Mouse (Mus musculus): ENCODE results near the gene Agap1. TPM values are rescaled to one million over a fixed set of nuclear protein-coding genes. Genes with fewer than 3 reads are reported as not detected.

Gene Agap1
- total RNA-seq, 2 experiments from 2014 or later: 224 to 253 TPM

DNA sequence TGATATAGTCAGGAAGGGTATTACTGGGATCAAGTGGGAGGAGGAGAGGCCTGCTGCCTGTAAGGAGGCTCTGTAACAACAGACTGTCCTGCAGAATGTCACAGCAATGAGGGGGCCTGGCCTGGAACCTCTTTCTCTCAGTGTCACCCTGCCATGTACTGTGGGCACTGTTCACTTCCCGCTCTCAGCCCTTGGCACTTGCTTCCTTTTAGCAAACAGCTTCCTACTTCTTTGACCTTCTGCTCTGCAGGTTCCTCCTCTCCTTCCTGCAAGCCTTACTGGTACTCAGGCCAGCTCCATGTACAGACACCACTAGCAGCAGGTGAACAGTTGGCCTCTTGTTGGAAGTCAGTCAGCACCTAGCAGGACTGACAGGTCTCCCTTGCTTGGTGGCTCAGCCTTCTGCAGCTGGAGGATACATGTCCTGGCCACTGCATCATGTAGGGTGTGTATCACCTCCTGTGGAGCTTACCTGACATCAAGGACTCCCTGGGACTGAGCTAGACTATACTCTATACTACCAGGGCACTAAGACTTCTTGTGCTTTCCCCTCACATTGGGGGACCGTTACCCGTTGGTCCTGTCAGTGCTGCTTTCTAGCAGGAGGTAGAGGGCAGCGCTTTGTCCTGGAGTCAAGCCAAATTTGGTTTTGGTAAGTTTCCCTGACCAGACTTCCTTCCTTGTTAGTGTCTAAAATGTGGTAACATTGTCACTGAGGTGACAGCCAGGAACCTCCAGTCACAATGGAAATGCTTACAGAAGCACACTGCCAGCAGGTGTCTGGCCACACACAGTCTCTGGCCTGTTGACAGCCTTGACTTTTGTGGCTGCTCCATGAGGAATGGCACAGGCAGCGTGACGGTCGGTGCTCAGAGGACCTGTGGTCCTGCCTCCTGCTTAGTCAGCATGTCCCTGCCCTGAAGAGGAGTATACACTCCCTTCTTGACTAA lies 120.6 kb downstream of the Agap1 start:
- no peak for DNase-seq (ENCODE audit: low spot score in 2 of 2)

DNA sequence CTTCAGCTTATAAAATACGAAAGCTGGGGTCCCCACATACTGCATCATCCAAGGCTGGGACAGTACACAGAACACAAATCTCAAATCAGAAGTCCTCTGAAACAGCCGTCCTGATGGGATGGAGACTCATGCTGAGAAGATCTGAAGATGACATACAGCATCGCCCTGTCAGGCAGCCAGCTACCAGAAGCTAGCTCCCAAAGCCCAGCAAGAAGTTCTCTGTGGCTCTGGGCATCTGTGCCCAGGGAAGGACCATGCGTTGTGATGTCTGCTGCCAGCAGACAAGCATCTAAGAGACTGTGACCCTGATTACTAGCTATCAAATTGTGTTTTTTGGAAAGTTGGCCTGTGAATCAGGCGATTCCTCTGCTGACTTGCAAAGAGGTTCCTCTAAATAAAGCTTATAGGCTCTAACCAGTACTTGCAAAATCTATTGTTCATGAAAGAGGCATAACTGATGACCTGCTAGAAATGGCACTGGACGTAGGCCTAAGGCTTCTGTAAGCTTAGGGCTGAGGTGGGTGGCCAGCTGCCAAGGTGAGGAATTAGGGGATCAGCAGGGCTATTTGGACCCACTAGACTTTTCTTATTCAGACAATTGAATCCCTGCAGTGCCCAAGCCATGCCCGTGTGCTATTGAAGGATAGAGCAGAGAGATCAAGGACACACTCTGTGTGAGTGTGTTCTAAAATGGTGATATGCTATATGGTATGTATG lies 121.7 kb downstream of the Agap1 start:
- no peak for DNase-seq (ENCODE audit: low spot score in 2 of 2)

DNA sequence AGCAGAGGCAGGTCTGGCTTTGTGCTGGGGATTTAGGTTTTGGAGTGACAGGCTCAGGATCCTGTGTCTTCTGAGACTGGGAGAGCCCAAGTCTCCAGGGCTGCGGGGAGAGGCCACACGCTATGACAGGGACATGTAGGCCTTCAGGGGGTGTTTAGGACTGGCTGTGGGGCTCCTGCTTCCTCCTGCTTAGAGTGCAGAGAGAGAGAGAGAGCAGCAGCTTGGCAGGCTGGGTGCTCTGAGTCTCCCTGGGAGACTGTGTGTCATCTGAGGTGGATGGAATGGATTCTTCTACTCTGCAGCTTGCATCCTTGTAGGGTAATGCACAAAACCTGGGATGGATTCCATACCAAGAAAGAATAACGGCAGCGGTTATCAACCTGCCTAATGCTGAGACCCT lies 122.4 kb downstream of the Agap1 start:
- DNase-seq (ENCODE audit: low spot score in 2 of 2): peak; percentile 56 to 58

DNA sequence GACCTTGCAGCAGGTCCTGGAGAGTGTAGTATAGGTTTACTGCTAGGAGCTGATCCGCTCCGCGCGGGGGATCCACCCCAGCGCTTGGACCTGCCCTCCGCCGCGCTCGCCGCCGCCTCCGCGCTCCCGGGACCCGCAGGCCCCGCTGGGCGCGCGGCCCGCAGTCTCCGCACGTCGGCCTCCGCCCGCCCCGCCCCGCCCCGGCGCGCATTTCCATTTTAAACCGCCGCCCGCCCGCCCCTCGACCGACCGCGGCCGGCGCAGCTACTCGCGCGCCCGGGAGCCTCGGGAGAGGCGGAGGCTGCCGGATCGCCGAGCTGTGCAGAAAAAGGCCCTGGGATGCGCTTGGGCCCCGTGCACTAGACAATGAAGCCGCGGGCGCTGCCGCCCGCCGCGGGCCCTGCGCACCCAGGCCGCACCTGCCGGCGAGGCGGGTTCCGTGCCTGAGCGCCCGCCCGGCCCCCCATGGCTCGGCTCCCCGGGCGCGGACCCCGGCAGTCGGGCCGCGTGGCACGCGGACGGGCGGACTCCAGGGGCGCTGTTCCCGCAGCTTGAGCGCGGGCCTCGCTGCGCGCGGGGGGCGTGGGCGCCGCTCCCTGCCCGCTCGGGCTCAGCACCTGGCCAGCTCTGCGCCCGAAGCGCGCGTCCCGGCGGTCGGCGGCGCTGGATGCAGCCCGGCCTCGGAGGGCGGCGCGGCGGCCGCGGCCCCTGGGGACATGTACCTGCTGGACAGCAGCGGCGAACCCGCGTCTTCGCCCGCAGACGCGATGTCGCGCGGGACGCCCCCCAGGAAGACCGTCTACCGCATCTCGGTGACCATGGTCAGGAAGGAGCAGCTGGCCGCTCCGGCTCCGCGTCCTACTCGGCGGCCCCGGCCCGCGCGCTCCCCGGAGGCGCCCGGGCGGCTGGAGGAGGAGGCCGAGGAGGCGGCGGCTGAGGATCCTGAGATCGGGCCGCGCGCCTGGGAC lies 125.7 kb downstream of the Agap1 start:
- DNase-seq (ENCODE audit: low spot score in 2 of 2): peak; percentile 87 to 90

DNA sequence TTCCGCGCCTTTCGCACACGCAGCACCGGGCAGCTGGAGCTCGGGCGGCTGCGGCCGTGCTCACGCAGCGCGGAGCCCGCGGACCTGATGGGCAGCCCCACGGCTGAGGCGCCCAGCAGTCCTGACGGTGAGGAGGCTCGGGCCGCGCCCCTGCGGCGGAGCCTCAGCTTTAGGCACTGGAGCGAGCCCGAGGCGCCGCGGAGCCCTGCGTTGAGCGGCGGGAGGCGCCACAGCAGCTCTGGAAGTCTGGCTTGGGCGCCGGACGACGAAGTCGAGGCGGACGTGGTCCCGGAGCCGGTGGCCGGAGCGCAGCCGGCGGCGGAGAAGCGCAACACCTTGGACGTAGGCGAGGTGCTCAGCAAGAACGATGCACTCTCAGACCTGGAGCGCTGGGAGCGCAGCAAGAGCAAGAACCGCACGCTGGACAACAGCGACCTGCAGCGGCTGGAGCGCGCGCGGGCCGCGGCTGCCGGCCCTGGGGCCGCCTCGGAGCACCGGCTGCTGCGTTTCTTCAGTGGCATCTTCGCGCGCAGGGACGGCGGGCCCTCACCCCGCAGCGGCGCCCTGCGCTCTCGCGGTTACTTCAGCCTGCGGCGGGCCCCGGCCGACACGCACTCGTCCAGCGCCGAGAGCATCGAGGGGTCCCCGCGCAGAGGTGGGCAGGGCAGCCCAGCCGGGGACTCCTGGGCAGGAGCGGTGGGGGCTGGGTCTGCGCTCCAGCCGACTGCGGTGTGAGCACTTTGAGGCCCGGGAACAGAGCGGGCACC lies 126.6 kb downstream of the Agap1 start:
- DNase-seq (ENCODE audit: low spot score in 2 of 2): peak; percentile 46 to 51

DNA sequence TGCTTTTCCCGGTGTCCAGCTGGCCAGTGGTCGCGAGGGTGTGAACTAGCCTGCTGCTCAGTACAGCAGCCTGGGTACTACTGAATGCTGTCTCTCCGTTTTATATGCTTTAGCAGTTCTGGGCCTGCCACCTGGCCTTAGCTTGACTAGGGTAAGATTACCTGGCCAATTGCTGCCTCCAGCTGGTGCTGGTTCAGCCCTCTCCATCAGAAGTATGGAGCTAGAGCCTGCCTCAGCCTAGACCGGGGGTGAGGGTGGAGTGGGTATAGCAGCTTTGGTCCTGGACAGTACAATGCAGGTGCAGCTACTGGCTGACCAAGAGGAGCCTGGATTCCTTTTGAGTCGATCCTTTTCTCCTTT lies 127.1 kb downstream of the Agap1 start:
- no peak for DNase-seq (ENCODE audit: low spot score in 2 of 2)

DNA sequence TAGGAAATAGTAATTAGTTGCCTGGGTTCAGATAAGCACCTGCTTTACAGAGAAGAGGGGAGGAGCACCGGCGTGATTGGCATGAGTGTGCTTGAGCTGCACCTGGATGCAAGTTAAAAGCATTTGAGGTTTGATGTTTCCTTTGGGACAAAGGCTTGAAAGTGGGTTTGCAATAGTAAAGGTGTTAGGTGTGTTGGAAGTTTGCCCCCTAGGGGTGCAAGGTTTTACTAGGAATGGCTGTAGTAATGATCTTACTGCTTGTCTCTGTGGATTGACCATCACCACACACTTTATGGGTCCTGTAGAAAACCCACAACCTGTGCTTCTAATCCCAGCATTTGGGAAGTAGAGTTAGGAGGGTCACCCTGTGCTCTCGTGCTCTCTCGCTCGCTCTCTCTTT lies 128.8 kb downstream of the Agap1 start:
- DNase-seq (ENCODE audit: low spot score in 2 of 2): no peak

DNA sequence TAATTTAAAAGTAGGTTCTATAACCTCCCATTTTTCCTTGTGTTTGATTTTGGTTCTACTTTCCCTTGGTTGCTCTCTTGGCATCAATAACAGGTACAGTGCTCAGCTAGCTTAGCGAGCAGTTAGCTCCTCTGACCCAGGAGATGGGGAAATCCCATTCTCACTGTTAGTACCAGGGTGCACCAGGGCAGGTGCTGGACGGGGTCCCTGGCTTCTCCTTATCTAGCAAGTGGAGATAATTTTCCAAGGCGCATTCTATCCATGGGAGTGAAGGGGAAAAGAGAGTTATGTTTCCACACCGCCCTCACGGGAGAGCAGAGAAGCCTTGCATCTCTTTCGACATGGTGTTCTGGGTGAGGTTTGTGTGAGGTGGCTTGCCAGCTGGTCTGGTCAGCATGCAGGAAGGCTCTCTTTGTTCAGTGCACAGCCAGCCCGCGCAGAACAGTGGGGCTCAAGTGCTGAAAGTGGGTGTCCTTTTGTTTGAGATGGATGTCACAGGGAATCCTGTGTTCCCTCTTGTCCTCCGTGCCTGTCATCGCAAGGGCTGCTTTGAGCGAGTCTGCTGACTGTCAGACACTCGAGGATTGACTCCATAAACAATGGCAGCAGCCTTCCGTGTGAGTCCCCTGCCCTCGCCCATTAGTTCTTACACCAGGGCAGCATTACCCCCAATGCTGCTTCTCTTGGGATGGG lies 132.5 kb downstream of the Agap1 start:
- DNase-seq (ENCODE audit: low spot score in 2 of 2): no peak

DNA sequence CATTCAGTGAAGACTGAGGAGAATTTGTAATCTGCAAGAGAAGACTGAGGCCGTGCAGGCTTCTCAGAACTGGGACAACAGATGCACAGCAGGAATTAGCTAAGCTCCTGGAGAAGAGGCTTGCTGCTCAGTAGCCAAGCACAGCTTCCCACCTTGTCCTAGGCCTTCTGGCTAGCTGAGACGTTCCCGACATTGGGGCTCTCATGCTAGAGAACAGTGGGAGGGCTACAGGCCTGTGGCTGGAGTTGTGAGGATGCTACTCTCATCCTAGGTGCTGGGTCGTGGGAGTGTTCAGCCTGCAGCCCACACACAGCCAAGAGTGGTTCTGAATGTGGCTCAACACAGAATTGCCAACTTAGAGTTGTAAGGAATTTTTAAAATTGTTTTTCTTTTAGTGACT lies 133.5 kb downstream of the Agap1 start:
- peak; percentile 54 to 71 for DNase-seq (ENCODE audit: low spot score in 2 of 2)

DNA sequence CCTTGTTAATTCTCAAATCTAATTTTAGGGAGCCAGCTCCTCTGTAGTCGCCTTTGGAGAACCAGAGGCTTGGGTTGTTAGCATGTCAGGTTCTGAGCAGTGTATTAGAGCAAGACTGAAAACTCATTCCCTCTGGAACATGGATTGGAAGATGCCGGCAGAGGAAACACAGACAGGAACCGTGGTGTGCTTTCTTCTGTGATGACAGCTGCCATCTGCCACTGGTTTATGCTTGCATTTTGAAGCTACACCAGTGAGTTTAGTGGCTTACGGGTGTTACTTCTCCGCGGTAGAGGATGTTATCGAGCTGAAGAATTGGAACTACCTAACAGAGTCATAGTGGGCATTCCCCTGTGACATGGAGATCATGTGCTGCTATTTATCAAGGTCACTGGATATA lies 136.4 kb downstream of the Agap1 start:
- DNase-seq (ENCODE audit: low spot score in 2 of 2): no peak

DNA sequence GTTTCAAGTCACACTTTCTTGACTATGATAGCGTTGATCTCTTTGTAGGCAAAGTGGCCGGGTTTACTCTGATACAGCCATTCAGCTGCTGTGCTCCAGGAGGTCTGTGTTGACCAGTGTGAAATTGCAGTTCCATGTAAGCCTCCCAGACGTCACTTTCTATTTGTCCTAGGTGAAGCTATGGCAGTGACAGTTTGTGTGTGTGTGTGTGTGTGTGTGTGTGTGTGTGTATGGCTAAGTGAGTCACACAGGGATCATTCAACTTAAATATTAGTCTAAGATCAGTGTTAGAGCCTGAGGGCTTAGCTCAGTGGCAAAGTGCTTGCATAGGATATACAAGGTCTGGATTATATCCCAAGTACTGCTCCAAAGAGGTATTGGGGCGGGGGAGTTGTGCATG lies 138.6 kb downstream of the Agap1 start:
- no peak for DNase-seq (ENCODE audit: low spot score in 2 of 2)

DNA sequence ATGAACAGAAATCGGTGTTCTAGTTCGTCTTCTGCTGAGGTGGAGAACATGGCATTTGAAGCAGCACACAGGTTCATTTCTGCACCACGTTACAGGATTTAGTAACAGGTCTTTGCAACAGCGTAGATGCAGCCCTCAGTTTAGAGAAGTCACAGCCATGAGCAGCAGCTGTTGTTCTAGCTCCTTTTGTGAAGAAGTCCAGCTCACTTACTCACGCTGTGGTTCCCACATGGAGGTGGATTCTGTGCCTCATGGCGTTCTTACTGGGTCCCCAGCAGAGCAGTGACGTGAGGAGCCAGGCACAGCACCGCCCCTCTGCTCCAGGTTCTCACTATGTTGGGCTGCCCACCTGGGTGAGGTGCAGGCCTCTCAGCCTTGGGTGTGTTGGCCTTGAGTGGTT lies 140.4 kb downstream of the Agap1 start:
- DNase-seq (ENCODE audit: low spot score in 2 of 2): no peak

DNA sequence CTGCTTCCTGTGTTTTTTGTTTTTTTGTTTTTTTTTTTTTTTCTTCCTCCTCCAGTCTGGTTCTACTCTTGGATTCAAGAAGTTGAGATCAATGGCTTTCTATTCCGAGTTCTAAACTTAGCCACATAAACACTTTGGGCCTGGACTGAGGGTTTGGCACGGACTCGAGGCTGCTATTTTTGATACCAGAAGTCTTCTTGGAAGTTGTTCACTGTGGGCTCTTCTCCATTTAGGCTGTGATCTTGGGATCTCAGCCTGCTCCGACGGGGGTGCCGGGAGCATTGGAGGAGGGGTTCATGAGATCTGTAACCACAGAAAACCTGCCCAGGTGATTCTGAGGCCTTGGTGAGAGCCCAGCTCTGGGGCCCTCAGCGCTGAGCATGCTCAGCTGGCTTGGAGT lies 140.8 kb downstream of the Agap1 start:
- no peak for DNase-seq (ENCODE audit: low spot score in 2 of 2)

DNA sequence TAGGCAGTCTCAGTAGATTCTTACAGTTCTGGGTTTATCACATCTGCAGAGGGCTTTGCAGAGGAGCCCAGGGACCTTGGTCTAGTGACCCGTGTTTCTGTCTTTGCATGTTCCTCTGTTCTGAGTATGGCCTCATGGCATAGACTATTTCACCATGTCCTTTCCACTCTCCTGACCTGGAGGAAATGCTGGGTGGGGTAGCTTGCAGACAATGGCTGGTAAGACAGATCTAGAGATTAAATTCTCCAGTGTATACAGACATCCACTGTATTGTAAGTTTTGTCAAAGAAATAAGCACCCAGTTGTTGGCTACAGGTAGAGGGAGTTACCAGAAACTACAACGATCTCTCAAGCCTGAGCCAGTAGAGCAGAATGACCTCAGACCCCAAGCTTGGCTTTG lies 141.6 kb downstream of the Agap1 start:
- DNase-seq (ENCODE audit: low spot score in 2 of 2): no peak

DNA sequence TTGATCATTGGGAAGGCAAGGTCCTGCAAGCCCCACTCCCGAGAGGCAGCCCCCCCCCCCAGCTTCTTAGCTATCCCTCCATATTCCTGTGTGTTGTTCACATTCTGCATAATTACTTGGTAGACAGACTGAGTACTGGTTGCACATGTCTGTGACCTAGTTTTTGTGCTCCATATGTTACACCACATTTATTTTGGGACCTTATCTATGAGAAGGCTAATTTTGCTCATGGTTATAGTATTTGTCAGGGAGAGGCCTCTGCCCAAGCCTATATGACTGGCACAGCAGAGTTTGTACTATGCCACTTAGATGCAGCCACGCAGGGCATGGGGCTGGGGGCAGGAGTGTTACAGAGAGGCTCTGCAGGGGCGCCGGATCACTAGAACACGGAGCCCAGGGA lies 144.3 kb downstream of the Agap1 start:
- DNase-seq (ENCODE audit: low spot score in 2 of 2): no peak

DNA sequence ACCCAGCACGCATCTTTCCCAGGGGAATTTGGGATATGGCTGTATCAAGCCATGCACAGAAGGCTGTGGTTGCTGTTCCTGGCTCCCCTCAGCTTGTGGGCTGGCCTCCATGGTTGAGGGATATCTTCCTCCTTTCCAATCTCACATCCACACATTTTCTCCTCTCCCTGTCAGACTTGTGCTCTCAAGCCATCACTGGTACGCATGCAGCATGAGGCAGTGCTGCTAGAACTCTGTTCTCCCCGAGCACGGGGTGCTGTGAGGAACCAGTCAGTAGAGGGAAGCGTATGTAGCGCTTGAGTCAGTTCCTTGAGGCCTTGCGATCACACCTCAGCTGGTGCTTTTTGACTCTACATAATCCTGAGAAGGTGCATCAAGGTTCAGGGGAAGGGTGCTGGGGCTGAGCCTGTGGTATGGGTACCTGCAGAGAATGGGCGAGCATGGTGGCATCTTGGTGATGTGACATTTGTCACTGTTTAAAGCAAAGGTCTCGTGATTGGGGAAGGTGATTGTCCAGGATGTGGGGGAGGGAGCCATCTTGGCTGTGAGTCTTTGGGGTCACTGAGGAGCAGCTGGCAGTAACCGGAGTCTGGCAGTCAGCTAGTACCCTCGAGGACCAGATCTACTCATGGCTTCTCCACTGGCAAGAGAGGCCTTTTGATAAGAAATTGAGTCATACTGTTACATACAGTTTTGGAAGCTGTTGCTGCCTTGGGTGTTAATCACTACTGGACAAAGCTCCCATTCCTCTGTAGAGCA lies 145.6 kb downstream of the Agap1 start:
- DNase-seq (ENCODE audit: low spot score in 2 of 2): no peak

DNA sequence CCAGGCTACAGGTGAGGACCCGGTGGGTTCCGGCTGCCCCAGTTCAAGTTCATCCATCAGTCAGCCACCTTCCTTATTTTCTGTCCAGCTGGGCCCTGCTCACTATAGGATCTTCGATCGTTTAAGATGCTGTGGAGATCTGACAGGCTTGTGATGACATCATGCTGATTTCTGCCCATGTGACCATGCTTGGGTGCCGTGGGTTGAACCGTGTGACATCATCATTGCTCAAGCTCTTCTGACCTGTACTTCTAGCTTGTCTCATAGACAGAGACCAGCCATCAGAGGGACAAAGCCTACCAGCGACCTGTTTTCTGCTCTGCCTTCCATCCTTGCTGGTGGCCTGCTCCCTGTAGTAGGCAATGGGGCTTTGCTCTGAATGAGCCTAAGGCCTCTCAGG lies 146.7 kb downstream of the Agap1 start:
- no peak for DNase-seq (ENCODE audit: low spot score in 2 of 2)

DNA sequence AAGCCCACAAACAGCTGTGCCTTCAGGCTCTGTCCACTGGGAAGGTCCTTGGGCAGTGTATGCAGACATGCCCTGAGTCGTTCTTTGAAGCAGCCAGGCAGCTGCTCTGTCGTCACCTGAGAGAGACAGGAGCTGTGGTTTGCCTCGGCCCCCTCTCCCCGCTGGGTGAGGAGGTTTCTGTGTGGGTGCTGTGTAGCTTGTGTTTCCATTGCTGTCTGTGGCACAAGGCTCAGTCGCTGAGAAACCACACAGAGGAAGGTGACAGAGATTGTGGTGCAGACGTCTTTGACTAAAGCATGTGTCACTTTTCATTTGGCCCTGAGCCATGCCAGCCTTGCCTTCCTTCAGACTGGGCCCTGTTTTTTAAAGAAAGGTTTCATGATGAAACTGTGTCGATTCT lies 148.3 kb downstream of the Agap1 start:
- peak; percentile 50 to 59 for DNase-seq (ENCODE audit: low spot score in 2 of 2)

DNA sequence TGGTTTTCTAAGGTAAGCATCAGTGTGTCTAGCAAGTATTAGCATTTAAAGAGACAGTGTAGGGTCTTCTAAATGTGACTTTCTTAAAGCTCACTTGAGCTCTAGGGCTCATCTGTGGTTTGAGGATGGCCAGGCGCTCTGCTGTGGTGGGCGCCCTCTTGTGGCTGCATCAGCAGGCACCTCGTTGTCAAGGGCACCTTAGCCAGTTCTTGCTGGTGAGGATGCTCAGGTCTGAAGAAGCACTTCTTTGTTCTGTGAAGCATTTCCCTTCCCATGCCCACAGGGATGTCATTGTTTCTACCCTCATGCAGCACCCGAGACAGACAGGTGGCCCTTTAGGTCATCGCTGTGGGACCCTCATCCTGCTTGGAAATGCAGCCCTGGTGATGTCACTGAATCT lies 152.0 kb downstream of the Agap1 start:
- DNase-seq (ENCODE audit: low spot score in 2 of 2): peak; percentile 76 to 82

Measured in left cerebral cortex, adult 18-20 months (tissue).